Mouse (Mus musculus) megakaryocyte, adult 5-6 weeks (primary cell): ENCODE data around the gene Syt9. TPM values are rescaled to one million over a fixed set of nuclear protein-coding genes. Genes with fewer than 3 reads are reported as not detected.
A peak's percentile ranks its signal among the peaks of the same experiment; 100 is the strongest.
"Not testable (repeated sequence)": the region's sequence is repeated elsewhere in the genome, so short reads cannot be mapped to it uniquely, and the experiment has no call there.

ENCODE experiments used
- ATAC-seq: 2 replicates; pipeline ENCODE4 v1.8.0; 2016; ENCODE audit warnings: mild to moderate bottlenecking, inconsistent platforms; ENCODE audit not compliant: poor library complexity, severe bottlenecking
- total RNA-seq, 2 experiments: library from RNA; stranded (forward) in 1 of 2; stranded (reverse) in 1 of 2; fragments of 153-499, 151-499 nt in 1 of 2; fragments of 221-1000, 200-1000 nt in 1 of 2; gene quantifications; 2 replicates each; pipeline versions ENCODE4 v1.2.3 to v1.2.4; 2015 to 2017

Gene Syt9
- total RNA-seq, 2 experiments from 2014 or later: not detected

DNA sequence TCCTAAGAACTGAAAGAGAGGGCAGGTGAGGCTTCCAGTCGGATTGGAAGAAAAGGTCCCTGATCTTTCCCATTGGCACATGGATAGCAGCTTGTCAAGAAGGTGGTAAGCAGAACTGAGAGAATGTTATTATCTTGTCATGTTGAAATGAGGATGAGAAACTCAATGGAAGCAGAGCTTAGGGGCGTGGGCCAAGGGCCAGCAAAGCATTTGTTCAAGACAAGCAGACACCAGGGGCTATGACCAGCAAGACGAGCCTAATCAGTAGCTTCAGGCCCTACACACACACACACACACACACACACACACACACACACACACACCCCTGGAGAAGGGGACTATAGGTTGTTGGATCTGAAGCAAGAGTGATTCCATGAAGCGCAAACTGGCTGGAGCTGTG, 90.6 kb downstream of the Syt9 start:
- ATAC-seq: no peak

DNA sequence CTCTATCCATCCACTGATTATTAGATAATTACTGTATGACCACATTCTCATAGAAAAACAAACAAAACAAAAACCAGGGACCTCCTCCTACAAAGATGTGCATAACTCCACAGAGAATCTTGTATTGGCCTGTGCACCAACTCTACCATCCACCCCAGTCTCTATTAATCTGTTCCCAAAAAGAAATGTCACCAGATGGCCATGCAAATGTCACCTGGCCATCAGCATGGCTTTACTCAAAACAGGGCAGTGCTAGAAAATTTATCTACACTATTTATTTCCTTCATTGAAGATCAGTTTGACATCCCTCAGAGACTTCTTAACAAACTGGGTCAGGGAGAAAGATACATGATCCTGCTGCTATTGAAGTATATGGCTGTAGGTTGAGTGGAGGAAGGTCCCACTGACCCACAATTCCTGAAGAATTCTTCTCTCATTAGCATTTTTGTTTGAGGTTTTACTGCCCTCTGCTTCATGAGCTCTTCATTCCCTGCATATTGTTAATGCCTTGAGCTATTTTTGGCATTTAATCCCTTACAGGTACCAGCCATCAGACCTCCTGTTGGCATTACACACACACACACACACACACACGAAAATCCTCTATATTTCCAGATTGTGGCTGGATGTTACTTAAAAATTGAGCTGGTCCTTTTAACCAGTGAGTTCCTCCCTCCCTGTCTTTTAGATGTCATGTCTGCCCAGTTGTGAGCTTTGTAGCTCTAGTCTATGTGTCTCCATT, 91.3 kb downstream of the Syt9 start:
- ATAC-seq: no peak

DNA sequence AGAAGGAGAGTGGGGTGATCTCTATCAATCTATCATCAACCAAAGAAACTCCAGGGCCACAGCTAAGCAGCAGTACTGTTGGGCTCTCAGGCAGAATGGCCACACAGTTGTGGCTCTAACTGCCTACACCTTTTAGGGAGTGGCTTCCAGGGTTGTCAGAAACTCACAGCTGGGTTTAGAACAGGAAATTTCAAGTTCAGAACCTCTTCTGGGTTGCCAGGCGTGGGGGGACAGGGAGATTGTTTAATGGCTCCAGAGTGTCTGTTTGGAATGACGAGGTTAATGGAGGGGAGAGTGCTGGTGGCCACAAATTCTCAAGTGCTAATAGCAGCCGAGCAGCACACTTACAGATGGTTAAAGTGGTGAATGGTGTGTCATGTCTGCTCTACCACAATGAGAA, 92.4 kb downstream of the Syt9 start:
- ATAC-seq: no peak

DNA sequence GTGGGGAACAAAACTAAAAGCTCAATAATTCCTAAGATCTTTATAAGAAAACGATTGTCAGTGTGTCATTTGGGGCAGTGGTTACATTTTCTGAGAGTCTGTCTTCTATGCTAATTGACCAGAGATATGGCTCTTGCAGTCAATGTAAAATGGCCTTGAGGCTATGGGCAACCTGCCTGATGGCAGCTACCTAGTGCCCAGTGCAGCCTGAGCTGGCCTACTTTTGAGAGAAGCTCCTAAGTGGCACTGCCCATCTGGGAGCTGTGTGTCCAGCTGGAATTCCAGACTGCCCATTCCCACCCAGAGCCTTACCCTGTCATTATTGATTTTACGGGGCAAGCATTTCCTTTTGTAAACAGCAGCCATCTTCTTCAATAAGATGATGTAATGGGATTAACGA, 94.6 kb downstream of the Syt9 start:
- no peak for ATAC-seq

DNA sequence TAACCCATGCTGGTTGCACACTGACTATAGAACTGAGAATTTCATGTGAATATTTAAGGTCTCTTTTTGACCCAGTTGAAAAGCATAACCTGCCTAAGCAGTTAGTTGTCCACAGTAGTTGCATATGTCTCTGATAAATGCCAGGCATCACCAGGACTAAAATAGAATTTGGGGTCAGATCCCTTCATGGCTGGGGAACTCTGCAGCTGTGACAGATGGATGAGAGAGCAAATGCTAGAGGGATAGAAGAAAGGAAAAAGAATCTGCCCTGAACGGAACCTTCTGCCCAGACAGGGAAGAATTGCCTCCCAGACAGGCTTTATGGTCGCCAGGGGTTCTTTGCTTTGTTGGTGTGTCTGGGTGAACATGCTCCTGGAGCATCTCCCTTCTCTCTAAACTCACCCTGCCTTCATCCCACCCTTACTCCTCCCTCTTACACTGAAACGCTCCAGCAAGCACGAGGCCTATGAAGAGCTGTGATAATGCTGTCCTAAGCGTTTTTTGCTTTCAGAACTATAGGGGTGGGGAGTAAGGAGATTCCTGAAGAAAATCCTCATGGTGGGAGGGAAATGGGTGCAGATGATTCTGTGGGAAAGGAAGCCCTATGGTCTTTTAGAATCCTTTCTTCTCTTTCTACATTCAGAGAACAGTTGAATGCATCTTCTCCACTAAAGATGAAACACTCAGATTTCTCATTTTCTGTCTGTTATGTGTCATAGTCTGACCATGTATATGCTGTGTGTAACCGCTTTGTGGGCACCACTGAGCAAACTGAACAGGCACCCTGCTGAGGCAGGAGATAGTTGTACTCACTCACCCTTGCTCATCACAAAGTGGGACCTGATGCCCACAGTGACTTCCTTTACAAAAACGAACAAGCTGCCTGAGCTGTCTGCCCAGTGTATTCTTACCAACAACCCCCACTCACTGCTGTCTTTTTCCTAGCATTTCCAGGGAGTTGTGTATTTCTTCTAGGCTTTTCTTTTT, 108.7 kb downstream of the Syt9 start:
- ATAC-seq: no peak

DNA sequence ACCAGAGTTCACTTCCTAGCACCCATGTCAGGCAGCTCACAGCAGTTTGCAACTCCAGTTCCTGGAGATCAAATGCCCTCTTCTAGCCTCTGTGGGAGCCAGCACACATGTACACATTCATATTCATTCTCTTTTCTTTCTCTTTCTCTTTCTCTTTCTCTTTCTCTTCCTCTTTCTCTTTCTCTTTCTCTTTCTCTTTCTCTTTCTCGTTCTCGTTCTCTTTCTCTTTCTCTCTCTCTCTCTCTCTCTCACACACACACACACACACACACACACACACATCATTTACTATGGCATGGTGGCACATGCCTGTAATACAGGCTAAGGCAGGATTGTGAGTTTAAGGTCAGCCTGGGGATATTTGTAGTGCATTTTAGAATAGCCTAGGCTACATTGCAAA, 115.2 kb downstream of the Syt9 start:
- not testable (repeated sequence) for ATAC-seq

DNA sequence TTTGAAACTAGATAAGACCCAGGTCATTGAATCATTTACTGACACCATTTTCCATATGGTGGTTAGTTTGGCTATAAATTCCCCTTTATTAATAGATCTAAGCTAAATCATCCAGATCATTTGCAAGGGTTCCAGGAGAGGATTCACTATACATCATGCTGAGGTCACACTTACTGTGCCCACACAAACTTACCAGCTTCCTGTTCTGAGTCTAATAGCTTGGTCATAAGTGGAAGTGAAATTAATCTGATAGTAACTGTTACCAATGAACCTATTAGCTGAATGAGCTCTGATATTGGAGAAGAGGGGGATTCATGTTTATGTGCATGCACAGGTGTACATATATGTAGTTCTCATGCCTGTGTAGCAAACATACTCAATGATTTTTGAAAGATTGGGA, 124.9 kb downstream of the Syt9 start:
- ATAC-seq: no peak

DNA sequence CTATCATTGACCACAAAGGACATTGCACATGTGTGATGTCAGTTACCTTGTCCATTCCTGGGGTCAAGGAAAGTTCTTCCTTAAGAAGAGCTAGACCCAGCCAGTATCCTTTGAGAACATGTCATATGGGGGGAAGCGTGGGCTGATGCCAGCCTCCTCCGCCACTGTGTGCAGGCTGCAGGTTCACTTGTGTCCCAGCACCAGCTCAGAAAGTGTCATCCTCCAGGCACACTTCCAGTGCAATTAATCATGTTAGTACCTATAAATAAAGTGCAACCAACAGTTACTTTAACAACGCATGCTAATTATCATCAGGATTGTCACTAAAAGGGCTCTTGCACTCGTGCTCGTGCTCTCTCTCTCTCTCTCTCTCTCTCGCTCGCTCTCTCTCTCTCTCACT, 126.4 kb downstream of the Syt9 start:
- no peak for ATAC-seq

DNA sequence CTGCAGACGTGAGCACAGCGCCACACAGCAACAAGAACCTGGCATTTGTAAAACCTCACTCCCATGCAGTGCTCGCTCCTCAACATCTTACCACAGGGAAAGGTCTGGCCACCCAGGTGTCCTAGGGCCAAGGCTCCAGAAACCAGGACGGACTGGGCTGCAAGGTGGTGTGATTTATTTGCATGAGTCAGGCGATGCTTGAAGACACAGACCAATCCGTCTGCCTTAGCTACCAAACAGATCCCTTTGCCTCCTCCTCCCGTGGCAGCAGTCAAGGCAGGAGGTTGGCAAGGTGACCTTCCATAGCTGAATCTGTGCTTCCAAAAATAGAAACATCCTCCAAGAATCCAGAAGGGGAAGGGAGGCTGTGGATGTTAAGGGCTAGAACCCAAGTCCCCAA, 130.1 kb downstream of the Syt9 start:
- ATAC-seq: no peak

DNA sequence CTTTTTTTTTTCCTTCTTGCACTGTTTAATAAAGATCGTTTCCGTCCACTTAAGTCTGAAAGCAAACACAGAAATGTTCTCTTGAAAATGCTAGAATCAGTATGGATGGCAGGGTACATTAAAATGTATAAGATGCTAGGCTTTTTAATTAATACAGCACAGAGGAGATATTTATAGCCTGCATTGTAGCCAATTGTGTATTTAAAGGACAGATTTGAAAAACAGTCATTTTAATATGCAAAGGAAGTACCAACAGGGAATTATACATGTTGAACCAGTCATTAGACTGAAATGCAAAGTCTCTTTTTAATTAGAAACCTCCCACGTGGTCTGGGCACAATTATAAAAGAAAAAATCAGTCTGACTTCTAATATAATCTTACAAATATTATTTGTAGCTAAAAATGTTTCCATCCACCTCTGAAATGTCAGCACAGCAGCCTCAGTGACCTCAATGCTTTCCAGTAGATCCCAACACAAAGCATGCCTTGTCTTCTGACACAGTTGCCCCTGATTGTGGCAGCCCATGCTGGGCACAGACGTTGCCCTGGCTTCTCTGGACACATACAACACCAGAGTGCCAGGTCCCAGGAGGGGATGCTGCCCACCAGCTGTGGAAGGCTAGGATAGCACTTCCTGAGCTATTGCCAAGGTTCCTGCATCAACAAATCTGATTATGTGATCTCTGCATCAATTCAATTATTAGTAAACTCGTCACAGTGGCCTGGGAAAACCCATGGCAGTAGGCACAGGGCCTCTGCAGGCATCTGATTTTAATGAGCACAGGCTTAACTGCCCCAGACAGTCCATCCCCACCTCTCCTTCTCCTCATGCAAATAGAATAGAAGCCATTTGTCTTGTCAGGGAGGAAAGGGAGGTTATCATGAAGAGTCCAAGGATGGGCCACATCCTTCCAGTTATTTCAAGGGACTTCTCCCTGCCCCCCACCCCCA, 134.5 kb downstream of the Syt9 start:
- no peak for ATAC-seq

DNA sequence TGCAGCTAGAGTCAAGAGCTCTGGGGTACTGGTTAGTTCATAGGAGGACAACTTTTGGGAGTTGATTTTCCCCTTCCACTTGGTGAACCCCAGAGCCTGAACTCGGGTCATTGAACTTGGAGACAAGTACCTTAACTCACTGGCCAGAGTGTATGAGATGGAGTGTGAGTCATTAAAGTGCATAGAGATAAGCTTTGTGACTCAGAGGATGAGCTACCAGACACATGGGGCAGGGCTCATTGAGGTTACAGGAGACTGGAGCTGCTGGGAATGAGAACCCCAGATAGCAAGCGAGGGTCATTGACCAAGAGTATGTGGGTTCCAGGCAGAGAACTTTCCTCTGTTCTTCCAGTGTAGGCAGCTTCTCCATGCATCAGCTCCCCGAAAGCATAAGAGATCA, 137.4 kb downstream of the Syt9 start:
- ATAC-seq: no peak

DNA sequence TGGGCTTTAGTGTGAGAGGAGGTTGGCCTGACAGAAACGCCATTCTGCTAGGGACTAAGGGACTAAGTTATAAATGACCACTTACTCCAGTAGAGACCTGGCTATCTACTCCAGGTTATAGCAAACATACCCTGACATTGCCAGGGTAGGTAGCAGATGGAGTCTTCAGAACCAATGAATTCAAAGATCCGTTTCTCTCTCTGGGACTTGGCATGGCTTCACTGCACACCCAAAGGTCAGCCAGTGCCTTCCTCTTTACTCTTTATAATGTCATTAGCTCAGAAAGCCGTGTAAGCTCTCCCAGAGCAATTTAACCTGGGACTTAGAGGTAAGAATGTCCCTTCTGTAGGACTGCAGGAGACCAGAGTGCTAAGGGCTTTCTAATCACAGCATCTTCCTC, 139.2 kb downstream of the Syt9 start:
- no peak for ATAC-seq

DNA sequence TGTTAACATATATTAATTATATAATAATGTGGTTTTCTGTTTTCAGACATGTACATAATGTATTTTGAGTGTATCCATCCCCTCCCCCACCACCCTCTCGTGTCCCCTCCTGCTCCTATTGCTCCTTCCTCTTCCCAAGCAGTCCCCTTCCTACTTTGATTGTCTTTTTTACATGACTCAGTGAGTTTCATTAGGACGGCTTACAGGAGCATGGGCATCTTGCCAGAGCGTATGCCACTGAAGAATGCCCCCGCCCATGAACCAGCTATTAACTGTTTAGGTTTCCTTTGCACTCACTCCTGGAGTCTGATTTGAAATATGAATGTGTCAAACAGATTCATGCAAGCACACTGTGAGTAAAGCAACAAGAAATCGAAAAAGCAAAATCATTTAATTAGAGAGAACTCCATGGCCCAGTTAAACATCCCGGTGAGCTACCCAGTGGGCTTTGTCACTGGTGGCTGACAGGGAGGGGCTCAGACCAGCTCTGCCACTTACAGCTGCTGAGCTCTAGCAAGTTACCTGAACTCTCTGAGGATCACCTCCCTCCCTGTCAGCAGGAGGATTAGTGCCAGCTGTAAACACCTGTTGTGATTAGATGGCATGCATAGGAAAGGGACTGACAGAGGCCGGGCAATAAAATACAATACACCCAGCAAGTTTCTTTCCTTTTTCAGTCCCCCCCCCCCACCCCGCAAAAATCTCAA, 146.3 kb downstream of the Syt9 start:
- ATAC-seq: no peak

DNA sequence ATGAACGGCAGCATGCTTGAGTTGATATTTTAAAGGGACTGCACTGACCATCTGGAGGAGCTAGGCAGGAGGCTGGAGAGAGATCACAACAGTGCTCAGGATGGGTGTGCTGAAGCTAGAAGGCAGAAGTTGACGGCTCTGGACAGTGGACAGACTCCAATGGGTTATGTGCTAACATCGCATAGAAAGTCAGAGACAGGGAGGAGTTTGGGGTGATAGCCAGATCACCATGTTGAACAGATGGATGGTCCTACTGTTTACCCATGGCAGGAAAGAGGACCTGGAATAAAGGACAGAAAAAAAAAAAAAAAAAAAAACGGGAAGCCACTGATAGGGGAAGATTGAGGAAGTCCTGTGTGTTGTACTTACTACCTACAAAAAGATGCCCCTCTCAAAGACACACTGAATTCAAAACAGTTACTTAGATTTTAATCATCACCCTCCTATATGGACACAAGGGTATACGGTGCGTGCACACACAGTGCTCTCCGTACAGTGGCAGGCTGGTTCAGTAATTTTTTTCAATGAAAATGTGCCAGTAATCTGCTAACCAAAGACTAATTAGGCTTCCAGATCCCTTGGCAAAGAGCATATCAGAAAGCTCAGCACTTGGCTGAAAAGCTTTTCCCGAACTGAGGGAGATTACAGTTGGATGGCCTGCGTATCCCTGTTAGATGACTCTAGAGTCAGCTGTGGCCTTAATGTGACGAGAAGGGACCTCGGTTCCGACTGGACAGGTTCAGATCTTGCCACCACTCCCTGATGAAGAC, 148.9 kb downstream of the Syt9 start:
- no peak for ATAC-seq

DNA sequence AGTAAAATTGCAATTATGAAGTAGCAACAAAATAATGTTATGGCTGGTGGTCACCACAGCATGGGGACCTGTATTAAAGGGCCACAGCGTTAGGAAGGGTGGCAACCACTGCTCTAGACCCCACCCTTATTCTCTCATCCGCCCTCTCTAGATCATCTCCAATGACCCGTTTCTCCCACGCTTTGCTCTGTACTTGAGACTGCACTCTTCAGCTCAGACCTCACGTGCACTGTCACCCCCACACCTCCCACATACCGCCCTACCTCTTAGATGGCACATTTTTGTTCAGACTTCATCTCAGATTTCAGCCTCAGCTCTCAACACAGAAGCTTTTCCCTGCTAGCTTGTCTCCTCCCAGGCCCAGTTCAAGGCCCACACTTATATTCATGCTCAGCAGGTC, 150.9 kb downstream of the Syt9 start:
- ATAC-seq: no peak

DNA sequence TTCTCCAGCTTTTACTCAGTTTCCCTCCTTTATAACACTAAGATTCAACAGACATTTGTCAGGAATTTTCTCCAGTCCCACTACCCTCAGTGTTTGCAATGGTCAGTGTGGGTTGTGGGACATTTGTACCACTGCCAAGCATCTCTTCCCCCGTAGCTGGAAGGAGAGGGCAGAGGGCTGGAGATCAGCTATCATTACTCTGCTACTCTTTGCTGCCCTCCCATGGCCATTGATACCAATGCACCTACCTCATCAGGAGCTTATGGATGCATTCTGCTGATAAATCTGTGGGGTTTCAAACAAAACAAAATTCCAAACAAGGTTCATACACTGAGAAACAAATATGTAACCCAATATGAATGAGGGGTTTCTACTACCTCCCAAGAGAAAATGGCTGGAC, 155.8 kb downstream of the Syt9 start:
- peak; percentile 62 for ATAC-seq

DNA sequence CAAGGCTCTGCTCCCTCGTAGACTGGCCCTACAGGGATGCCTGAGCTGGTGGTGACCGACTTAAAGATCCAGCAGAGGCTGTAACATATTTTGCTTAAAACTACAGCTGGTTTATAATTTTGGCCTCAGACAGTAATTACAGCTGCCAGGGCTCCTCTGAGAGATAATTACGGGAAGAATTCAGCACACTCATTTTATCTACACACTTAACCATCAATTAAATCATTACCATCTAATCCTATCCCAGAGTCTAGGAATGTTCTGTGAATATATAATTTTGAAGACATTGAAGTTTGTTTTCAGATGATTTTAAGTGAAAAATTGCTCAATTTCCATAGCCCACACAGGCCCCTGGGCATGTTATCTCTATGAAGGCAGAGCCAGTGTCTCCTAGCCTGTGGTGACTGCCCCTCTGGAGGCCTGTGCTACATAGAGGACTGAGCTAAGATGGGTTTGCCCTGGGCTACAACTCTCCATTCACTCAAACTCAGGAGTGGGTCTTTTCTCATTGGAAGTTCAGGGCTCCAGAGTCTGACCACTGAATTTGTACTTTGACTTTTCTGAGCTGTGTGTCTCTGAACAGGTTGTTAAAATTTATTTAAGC, 157.7 kb downstream of the Syt9 start:
- no peak for ATAC-seq

DNA sequence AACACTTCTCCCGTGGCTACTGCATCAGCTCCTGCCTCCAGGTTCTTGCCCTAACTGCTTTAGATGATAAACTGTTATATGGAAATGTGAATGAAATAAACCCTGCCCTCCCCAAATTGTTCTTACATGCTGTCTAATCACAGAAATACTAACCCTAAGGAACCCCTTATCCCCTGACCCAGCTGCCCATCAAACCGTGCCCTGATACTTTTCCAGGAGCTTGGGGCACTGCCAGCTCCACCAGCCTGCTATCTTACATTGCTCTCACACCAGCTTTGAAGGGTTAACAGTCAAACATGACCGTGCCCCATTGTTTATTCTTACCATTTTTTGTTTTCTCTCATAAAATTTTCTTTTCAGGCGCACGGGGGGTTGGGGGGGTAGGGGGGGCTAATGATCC, 158.8 kb downstream of the Syt9 start:
- ATAC-seq: no peak

DNA sequence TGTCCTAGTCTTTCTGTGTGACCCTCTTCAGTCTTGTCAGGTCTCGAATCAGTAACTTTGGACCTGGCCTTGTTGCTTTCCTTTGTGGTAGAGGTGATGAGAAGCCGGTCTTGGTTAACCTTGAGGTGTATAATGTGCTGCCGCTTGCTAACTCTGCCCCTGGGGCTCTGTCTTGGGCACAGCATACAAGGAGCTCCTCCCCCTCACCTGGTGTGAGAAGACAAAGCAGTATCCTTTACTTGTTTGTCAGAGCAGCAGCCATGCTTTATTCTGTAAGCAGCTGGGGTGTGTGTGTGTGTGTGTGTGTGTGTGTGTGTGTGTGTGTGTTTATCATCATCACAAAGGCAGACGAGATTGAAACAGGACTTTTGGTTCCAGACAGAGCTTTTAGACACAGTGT, 164.8 kb downstream of the Syt9 start:
- ATAC-seq: no peak
